In genomic region chrX:94169348-94169747, GRCm38 (mm10) we compare ENCODE assay signal across 24 mouse cellular contexts. TPM values are rescaled to one million over a fixed set of nuclear protein-coding genes. Genes with fewer than 3 reads are reported as not detected.
A peak's percentile ranks its signal among the peaks of the same experiment; 100 is the strongest.
DNase-seq lines count a peak whose midpoint lies in the region; ATAC-seq and TF ChIP-seq lines count a peak whose summit lies in the region.
"Had no signal": no experiment of that assay in that cellular context is flagged by ENCODE, and none has a peak within 500 bp of the region (broad histone marks: within the 10 kb centered on the region; RNA-seq: fewer than 3 reads in every experiment).

No protein-coding gene starts in this region.

- no peak overlapping the region for H3K4me2 ChIP-seq in lung, postnatal 0 days (replicated peaks; ENCODE audit: low read depth, low read length)
- H3K4me2 ChIP-seq: embryonic facial prominence, embryonic 12.5 days; heart, embryonic 11.5 days; hindbrain, embryonic 13.5 days; limb, embryonic 12.5 days; liver, embryonic 13.5 days; lung, embryonic 14.5 days; midbrain, embryonic 12.5 days had no signal

- 69% methylated on average over 6 of the region's 6 CpGs for WGBS in lung, postnatal 0 days

- H3K9me3 ChIP-seq in lung, postnatal 0 days (ENCODE audit: low read length): no peaks in the 10 kb centered on the region
- H3K9me3 ChIP-seq: embryonic facial prominence, embryonic 12.5 days; hindbrain, embryonic 13.5 days; limb, embryonic 12.5 days; liver, embryonic 13.5 days; midbrain, embryonic 12.5 days had no signal

- no peak overlapping the region for H3K4me3 ChIP-seq in lung, postnatal 0 days (ENCODE audit: low read depth, low read length)
- H3K4me3 ChIP-seq: embryonic facial prominence, embryonic 12.5 days; hindbrain, embryonic 13.5 days; limb, embryonic 12.5 days; liver, embryonic 13.5 days; midbrain, embryonic 12.5 days had no signal

- H3K9ac ChIP-seq in lung, postnatal 0 days (replicated peaks; ENCODE audit: low read depth): no peak overlapping the region
- H3K9ac ChIP-seq: embryonic facial prominence, embryonic 12.5 days; hindbrain, embryonic 13.5 days; limb, embryonic 12.5 days; liver, embryonic 13.5 days; lung, embryonic 14.5 days; midbrain, embryonic 12.5 days had no signal

- TF ChIP-seq CTCF in lung, postnatal 0 days (IDR thresholded peaks at IDR 0.05): no peak

- H3K36me3 ChIP-seq in lung, postnatal 0 days (ENCODE audit: insufficient read depth, low read length): no peaks in the 10 kb centered on the region
- H3K36me3 ChIP-seq: embryonic facial prominence, embryonic 12.5 days; hindbrain, embryonic 13.5 days; limb, embryonic 12.5 days; liver, embryonic 13.5 days; midbrain, embryonic 12.5 days had no signal

- no peak for TF ChIP-seq EP300 in lung, postnatal 0 days (IDR thresholded peaks at IDR 0.05)

- H3K27ac ChIP-seq in lung, postnatal 0 days (ENCODE audit: low read length): no peak overlapping the region
- H3K27ac ChIP-seq: embryonic facial prominence, embryonic 12.5 days; hindbrain, embryonic 13.5 days; limb, embryonic 12.5 days; liver, embryonic 13.5 days; macrophage; midbrain, embryonic 12.5 days had no signal

- DNase-seq in lung, postnatal 0 days (ENCODE audit: low spot score): peak; percentile 16
- no peak for DNase-seq in lung, postnatal 36 days
- peak; percentile 50 for DNase-seq in Muller cell, postnatal 12 days (ENCODE audit: inconsistent ontology term)
- DNase-seq in embryo, embryonic 11 days: no peak
- no peak for DNase-seq in layer of hippocampus, adult 11-12 months (ENCODE audit: low spot score)
- DNase-seq in heart, postnatal 10 days: no peak
- DNase-seq: adrenal gland, postnatal 25 days; B cell, adult 2 months; cerebellum, adult 2 months; heart, postnatal 14 days; kidney, adult 9 months; kidney, postnatal 4 days; liver, embryonic 13.5 days; lung, embryonic 14.5 days; thymus, postnatal 25 days had no signal

- H3K4me1 ChIP-seq in lung, postnatal 0 days (ENCODE audit: insufficient read depth, low read depth, low read length): no peaks in the 10 kb centered on the region
- H3K4me1 ChIP-seq: embryonic facial prominence, embryonic 12.5 days; hindbrain, embryonic 13.5 days; limb, embryonic 12.5 days; liver, embryonic 13.5 days; midbrain, embryonic 12.5 days had no signal

- H3K27me3 ChIP-seq in lung, postnatal 0 days (replicated peaks; ENCODE audit: insufficient read depth, low read length): no peaks in the 10 kb centered on the region

- intact Hi-C loops in heart, postnatal 10 days (cut with DNase I): no loop called here

- ATAC-seq in lung, postnatal 0 days: no peak
- ATAC-seq in common myeloid progenitor, adult 5-6 weeks (replicated peaks; ENCODE audit: low read depth, poor library complexity, severe bottlenecking): peak; percentile 65
- ATAC-seq: forebrain, embryonic 14.5 days; inflammation-experienced regulatory T-cells, adult 6 months had no signal

RNA-seq across cellular contexts. Expression of gene Eif2s3x, which starts 43.3 kb away (rescaled TPM):
- polyA plus RNA-seq in lung, postnatal 0 days (2015; fragmentation: Nextera tagmentation; extraction: Ambion mirVana): 32.0 and 36.1 TPM in 2 replicates
- total RNA-seq in common myeloid progenitor, adult 5-6 weeks (2017): 195 and 212 TPM in 2 replicates
- 100 to 1,000 TPM; 116 to 164 TPM for total RNA-seq in heart, postnatal 10 days (2021)

RNA-seq across cellular contexts. Expression of gene Zfx, which starts 45.8 kb away (rescaled TPM):
- 22.7 and 28.0 TPM in 2 replicates for polyA plus RNA-seq in lung, postnatal 0 days (2015; fragmentation: Nextera tagmentation; extraction: Ambion mirVana)
- 50.4 and 58.7 TPM in 2 replicates for total RNA-seq in common myeloid progenitor, adult 5-6 weeks (2017)
- 10 to 100 TPM; 29.0 to 33.3 TPM for total RNA-seq in heart, postnatal 10 days (2021)

Comparison
In these comparisons a context has a peak if more than half of its experiments do, and no peak if none do; other contexts are left out.
1. DNase-seq: peak in lung, postnatal 0 days (single experiment) and Muller cell, postnatal 12 days (single experiment); none in lung, postnatal 36 days (single experiment), embryo, embryonic 11 days (single experiment), layer of hippocampus, adult 11-12 months (single experiment) and heart, postnatal 10 days (0 of 2).